Mouse (Mus musculus): ENCODE results near the gene Ifrd2. TPM values are rescaled to one million over a fixed set of nuclear protein-coding genes. Genes with fewer than 3 reads are reported as not detected.

The Ifrd2 gene
- total and polyA plus RNA-seq, 3 experiments, result 147 to 292 TPM; not detected in 1

GRCm38 (mm10) chr9:107568331-107569261 is 18.8 kb upstream of the Ifrd2 start:
- Histone ChIP-seq H3K4me1 (ENCODE audit: control insufficient read depth in 1 of 2, insufficient read depth in 2 of 2, low read length in 2 of 2) (peaks cover 9 to 50% of the 10 kb centered on the region in 2 experiments), H3K79me2 (ENCODE audit: control insufficient read depth, insufficient read depth, low read length, poor library complexity) (peaks cover 18% of the 10 kb centered on the region), H3K9me3 (replicated peaks; ENCODE audit: insufficient read depth, low read length) (no peaks in the 10 kb centered on the region), H3K4me3 (ENCODE audit: control insufficient read depth in 1 of 2, insufficient read depth in 1 of 2, low read depth in 2 of 2, low read length in 2 of 2) (peak overlapping the region; percentile 72 to 76), H3K9ac (ENCODE audit: control insufficient read depth, low read depth, low read length, poor library complexity, severe bottlenecking) (peak overlapping the region; percentile 77), H3K27me3 (ENCODE audit: control insufficient read depth in 1 of 2, insufficient read depth in 2 of 2, low read length in 2 of 2) (no peaks in the 10 kb centered on the region), H3K27ac (ENCODE audit: control insufficient read depth, low read depth, low read length) (peak overlapping the region; percentile 82), H3K36me3 (ENCODE audit: control insufficient read depth in 1 of 2, insufficient read depth in 2 of 2, low read length in 2 of 2) (peaks cover 0 to 32% of the 10 kb centered on the region in 2 experiments; a peak in 2 of 4 replicates)
- TF ChIP-seq ZMIZ1 (IDR thresholded peaks at IDR 0.05; ENCODE audit: low read depth, low read length) (no peak), EP300 (IDR thresholded peaks at IDR 0.05; ENCODE audit: low read depth in 1 of 2, low read length in 2 of 2) (no peak), POLR2AphosphoS2 (IDR thresholded peaks at IDR 0.05; ENCODE audit: low read length) (0 out of 2 replicates have a peak, but pooled peaks have one; percentile 28), RCOR1 (IDR thresholded peaks at IDR 0.05; ENCODE audit: low read depth, low read length) (no peak), ETS1 (IDR thresholded peaks at IDR 0.05; ENCODE audit: low read depth, low read length) (0 out of 2 replicates have a peak, but pooled peaks have one; percentile 9), SIN3A (IDR thresholded peaks at IDR 0.05; ENCODE audit: low read length) (peak; percentile 99), HCFC1 (IDR thresholded peaks at IDR 0.05; ENCODE audit: low read depth, low read length) (peak; percentile 83), MXI1 (IDR thresholded peaks at IDR 0.05; ENCODE audit: low read depth, low read length) (no peak), MAZ (IDR thresholded peaks at IDR 0.05; ENCODE audit: low read depth, low read length) (peak; percentile 50; the same call in 1 of the 2 replicates), CHD1 (IDR thresholded peaks at IDR 0.05; ENCODE audit: low read depth, low read length) (peak; percentile 99), ZKSCAN1 (IDR thresholded peaks at IDR 0.05; ENCODE audit: low read depth, low read length) (no peak), NELFE (IDR thresholded peaks at IDR 0.05; ENCODE audit: low read depth, low read length) (peak; percentile 50; the same call in 1 of the 2 replicates), POLR2A (IDR thresholded peaks at IDR 0.05; ENCODE audit: control insufficient read depth in 1 of 2, insufficient read depth in 1 of 2, low read depth in 1 of 2, low read length in 2 of 2, poor library complexity in 1 of 2) (peak; percentile 45 to 52; a peak in 1 of 4 replicates), TBP (IDR thresholded peaks at IDR 0.05; ENCODE audit: low read depth, low read length) (0 out of 2 replicates have a peak, but pooled peaks have one; percentile 24), BHLHE40 (IDR thresholded peaks at IDR 0.05; ENCODE audit: borderline replicate concordance, low read depth, low read length) (no peak), TAL1 (IDR thresholded peaks at IDR 0.05; ENCODE audit: low read length) (no peak), TCF12 (IDR thresholded peaks at IDR 0.05; ENCODE audit: low read depth, low read length) (0 out of 2 replicates have a peak, but pooled peaks have one; percentile 3)
- DNase-seq (ENCODE audit: low read depth, low spot score), result peak; percentile 93

- H3K9me3 ChIP-seq (replicated peaks; ENCODE audit: insufficient read depth, low read length), result no peaks in the 10 kb centered on the region
- H3K27me3 ChIP-seq (ENCODE audit: control insufficient read depth in 1 of 2, insufficient read depth in 2 of 2, low read length in 2 of 2), result no peaks in the 10 kb centered on the region
- H3K4me1 ChIP-seq (ENCODE audit: control insufficient read depth in 1 of 2, insufficient read depth in 2 of 2, low read length in 2 of 2), result peaks cover 9 to 44% of the 10 kb centered on the region in 2 experiments
- H3K79me2 ChIP-seq (ENCODE audit: control insufficient read depth, insufficient read depth, low read length, poor library complexity), result peaks cover 14% of the 10 kb centered on the region
- H3K9ac ChIP-seq (ENCODE audit: control insufficient read depth, low read depth, low read length, poor library complexity, severe bottlenecking), result peak overlapping the region; percentile 77
- H3K36me3 ChIP-seq (ENCODE audit: control insufficient read depth in 1 of 2, insufficient read depth in 2 of 2, low read length in 2 of 2), result peaks cover 0 to 28% of the 10 kb centered on the region in 2 experiments; a peak in 2 of 4 replicates
- peak; percentile 69 for DNase-seq (ENCODE audit: low read depth, low spot score)
- H3K4me3 ChIP-seq (ENCODE audit: control insufficient read depth in 1 of 2, insufficient read depth in 1 of 2, low read depth in 2 of 2, low read length in 2 of 2), result peak overlapping the region; percentile 72 to 76
- H3K27ac ChIP-seq (ENCODE audit: control insufficient read depth, low read depth, low read length), result peak overlapping the region; percentile 56
- TF ChIP-seq POLR2AphosphoS5 (IDR thresholded peaks at IDR 0.05; ENCODE audit: borderline replicate concordance, low read depth, low read length), result no peak
- TF ChIP-seq KAT2A (conservative IDR thresholded peaks at IDR 0.05; ENCODE audit: low read depth, low read length), result no peak
- TF ChIP-seq ETS1 (IDR thresholded peaks at IDR 0.05; ENCODE audit: low read depth, low read length), result 0 out of 2 replicates have a peak, but pooled peaks have one; percentile 20
- TF ChIP-seq SMC3 (IDR thresholded peaks at IDR 0.05; ENCODE audit: low read depth, low read length), result no peak
- peak in 1 of 2 experiments; percentile 33; a peak in 1 of 4 replicates for TF ChIP-seq POLR2A (IDR thresholded peaks at IDR 0.05; ENCODE audit: control insufficient read depth in 1 of 2, insufficient read depth in 1 of 2, low read depth in 1 of 2, low read length in 2 of 2, poor library complexity in 1 of 2)
- TF ChIP-seq UBTF (IDR thresholded peaks at IDR 0.05; ENCODE audit: borderline replicate concordance, insufficient read depth, low read depth, low read length), result 0 out of 2 replicates have a peak, but pooled peaks have one; percentile 74
- TF ChIP-seq HCFC1 (IDR thresholded peaks at IDR 0.05; ENCODE audit: low read depth, low read length), result no peak
- no peak for TF ChIP-seq ZC3H11A (IDR thresholded peaks at IDR 0.05; ENCODE audit: low read depth, low read length)
- no peak for TF ChIP-seq NRF1 (IDR thresholded peaks at IDR 0.05; ENCODE audit: insufficient read depth, low read depth, low read length, poor library complexity, severe bottlenecking)
- 0 out of 2 replicates have a peak, but pooled peaks have one; percentile 18 for TF ChIP-seq TCF12 (IDR thresholded peaks at IDR 0.05; ENCODE audit: low read depth, low read length)
- peak; percentile 73; the same call in 1 of the 2 replicates for TF ChIP-seq MAZ (IDR thresholded peaks at IDR 0.05; ENCODE audit: low read depth, low read length)
- no peak for TF ChIP-seq ELF1 (IDR thresholded peaks at IDR 0.05; ENCODE audit: low read depth, low read length)
- no peak for TF ChIP-seq MAFK (IDR thresholded peaks at IDR 0.05; ENCODE audit: borderline replicate concordance, low read depth, low read length)
- no peak for TF ChIP-seq TAL1 (IDR thresholded peaks at IDR 0.05; ENCODE audit: low read length)
- TF ChIP-seq USF1 (IDR thresholded peaks at IDR 0.05; ENCODE audit: low read depth, low read length), result peak; percentile 68
- TF ChIP-seq BHLHE40 (IDR thresholded peaks at IDR 0.05; ENCODE audit: borderline replicate concordance, low read depth, low read length), result peak; percentile 88
Observed at GRCm38 (mm10) chr9:107569270-107569669, 18.2 kb upstream of the Ifrd2 start.

Measured in MEL (cell line).